Mouse (Mus musculus) right cerebral cortex, postnatal 4 days (tissue): Measurements from ENCODE around the gene Sorbs1.

Experiments
- DNase-seq: peaks from one replicate; pipeline ENCODE4 v3.0.0-alpha.2; 2022

Sorbs1 gene

DNA sequence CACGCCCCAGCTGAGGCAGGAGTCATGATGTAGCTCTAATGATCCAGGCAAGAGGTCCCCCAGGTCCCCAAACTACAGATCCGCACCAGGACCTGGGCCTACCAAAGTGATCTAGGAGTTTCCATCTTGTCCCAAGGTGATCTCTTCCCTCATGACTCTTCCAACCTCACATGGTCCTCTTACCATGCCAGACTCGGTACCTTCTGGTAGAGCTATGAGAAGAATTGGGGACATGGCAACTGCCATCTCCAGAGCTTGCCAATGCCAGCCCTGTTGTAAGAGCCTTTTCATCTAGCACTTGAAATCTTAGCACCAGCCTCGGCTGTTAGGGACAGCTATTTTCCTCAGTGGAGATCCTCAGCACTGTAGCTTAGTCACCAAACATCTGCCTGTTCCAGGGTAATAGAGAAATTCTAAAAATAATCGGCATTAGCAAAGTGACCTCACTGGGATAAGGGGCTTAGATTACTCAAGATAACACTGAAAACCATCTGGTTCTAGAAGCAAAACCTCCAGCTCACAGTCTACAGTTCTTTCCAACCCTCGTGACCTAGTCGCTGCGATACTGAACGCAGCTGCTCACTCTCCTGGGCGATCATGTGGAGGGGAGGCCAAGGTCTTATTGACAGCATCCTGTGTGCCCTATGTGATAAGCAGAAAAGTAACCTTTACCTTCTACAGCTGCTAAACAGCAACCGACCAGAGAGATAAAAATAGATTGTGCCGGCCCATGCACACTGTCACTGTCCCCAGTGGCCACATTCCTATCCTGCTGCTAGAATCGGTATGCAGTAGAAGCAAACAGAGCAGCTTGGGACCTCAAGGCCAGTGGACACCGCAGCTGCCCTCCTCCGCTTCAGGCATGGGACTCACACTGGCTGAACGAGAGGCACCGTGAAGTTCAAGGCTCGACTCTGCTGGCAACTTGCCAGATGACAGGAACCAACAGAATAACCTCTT is 143.4 kb downstream of the Sorbs1 start:
- DNase-seq = no peak

GRCm38 (mm10) chr19:40368517-40368916 is 145.1 kb downstream of the Sorbs1 start:
- no peak for DNase-seq

DNA sequence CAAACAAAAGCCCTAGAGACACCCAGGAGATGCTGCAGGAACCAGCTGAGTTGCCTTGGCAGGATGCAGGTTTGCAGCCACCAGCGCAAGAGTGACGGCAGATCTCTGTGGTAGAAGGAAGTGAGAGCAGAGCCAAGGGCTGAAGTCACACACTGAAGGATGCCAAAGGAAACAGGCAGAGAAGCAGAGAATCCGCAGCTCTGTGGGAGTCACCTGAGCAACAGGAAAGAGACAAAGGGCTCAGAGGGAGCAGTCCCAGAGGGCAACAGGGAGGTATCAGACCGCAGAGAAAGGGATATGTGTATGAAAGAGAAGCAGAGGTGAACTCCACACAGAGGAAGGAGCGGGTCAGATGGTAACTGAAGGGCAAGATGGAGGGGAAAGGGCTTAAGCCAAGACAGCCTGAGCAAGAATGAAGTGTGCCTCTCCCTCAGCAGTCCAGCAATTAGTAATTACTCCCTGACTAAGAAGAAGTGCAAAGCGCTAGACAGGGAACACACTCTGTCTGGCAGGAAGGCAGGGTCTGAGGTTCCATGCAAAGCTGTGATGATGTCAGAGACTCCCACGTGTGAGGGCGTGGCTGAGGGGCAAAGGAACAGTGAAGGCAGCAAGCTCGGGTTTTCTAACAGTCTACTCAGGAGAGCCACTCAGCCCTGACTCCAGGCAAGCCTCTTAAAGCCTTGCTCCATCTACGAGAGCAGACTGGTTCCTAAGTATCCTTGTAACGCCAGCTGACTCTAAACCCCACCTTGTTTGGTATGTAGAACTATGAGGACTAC is 147.2 kb downstream of the Sorbs1 start:
- DNase-seq = no peak

GRCm38 (mm10) chr19:40365137-40365536 is 148.4 kb downstream of the Sorbs1 start:
- peak; percentile 57 for DNase-seq

DNA sequence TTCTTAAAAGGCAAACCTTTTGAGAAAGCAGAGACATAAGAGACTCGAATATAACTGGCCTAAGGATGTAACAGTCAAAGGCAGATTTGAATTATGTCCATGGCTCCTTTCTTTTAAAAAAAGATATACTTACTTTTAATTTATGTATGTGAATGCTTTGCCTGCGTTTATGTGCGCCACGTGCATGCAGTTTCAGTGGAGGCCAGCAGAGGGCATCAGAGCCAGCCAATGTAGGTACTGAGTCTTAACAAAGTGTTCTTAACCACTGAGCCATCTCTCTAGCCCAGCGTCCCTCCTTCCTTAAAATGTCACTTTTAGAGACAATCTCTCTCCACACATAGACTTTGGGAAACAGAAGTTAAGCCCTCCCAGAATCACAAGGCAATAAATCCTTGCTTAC is 150.1 kb downstream of the Sorbs1 start:
- DNase-seq = no peak

GRCm38 (mm10) chr19:40362203-40362865 is 151.2 kb downstream of the Sorbs1 start:
- DNase-seq = no peak

- DNase-seq = no peak
These were observed 153.7 kb downstream of the Sorbs1 start for GRCm38 (mm10) chr19:40359712-40360394.

- DNase-seq = no peak
These were observed 156.8 kb downstream of the Sorbs1 start for GRCm38 (mm10) chr19:40356536-40357522.

- DNase-seq = no peak
These were observed 158.5 kb downstream of the Sorbs1 start for GRCm38 (mm10) chr19:40355075-40355474.

DNA sequence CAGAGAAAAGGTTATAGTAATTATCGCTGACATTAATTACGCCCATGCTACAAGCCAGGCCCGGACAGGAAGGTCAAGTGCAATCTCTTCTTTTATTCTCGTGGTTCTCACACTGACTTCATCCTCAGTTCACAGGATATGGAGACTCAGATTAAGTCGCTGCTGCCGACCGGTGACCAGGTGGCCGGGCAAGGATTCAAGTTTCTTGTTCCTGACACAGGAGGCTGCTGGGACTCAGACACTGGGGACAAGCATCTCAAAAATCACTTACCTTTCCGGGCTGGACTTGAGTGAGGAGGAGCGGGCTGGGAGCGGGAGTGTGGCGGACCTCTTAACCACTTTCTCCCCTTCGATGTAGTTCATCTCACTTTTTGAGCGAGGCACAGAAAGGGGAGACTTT is 161.6 kb downstream of the Sorbs1 start:
- no peak for DNase-seq

- no peak for DNase-seq
These were observed 162.7 kb downstream of the Sorbs1 start for GRCm38 (mm10) chr19:40350835-40351234.

DNA sequence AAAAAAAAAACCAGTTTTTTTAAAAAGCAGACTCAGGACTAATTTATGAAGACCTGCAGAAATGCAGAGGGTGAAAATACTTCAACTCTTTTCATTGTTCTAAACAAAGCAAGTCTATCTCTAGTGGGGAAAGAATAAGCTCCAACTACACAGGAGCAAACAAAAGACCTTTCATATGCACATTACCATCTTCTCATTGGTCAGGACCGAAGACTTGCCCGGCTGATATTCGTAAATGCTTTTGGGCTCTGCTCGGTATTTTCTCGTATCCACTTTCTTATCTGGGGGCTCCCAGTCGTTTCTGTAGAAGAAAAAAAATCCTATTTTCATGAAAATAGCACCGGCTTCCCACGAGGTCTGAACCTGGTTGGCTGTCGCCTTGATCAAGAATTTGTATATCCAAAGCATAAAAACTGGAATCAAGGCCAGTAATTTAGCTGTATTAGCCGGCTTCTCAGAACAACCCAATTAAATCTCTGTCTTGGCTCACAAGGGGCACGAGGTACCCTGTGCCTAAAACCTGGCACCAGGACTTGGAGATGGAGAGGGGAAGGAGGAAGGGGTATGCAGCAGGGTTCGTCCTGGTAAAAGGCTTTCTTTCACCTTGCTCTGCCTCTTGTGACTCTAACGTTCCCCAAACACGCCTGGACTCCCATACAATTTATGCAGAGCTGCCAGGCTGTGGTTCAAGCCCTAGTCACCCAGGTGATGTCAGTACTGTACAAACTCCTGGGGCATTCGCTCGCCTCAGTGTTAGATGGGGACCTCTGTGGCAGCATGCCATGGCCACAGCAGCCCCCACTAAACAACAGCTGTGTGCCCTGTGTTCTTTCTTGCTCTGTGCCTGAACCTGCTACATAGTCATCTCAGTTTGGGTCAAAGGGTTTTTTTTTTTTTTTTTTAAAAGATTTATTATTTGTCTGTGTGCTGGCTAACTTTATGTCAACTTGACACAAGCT is 163.6 kb downstream of the Sorbs1 start:
- no peak for DNase-seq

DNA sequence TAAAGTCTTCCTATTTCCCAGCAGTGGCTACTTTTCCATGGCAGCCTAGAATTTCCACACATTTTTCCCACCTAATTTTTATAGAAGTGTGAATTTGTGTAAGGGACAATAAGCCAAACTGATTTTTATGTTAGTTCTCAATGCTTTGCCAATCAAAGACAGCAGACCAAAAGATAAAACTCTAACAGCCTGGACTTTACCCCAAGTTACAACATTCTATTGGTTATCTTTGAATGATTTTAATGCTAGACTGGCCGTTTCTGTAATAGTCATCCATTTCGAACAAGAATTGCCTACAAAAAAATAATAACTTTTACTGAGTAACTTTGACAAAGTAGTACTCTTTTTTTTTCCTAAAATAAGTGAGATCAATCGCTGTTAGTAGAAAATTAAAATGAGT is 164.3 kb downstream of the Sorbs1 start:
- no peak for DNase-seq

GRCm38 (mm10) chr19:40348652-40349051 is 164.9 kb downstream of the Sorbs1 start:
- no peak for DNase-seq

DNA sequence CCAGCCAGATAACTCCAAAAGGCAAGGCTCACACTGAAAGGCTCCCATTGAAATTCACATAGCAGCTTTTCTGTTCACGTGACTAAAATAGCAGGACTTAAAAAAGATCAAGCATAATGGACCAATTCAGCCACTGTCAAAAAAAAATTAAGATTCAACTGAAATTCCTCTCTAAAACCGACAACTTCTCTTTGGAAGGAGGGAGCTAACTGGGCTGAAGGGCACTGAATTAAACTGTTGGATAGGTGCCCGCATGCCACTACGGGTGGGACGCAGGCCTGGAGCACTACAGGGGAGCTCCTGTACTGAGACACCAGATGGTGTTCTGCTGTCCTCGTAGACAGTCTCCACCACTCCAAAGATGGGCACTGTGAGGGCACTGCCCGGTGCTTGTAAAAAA is 165.4 kb downstream of the Sorbs1 start:
- peak; percentile 44 for DNase-seq

- DNase-seq = no peak
These were observed 166.7 kb downstream of the Sorbs1 start for GRCm38 (mm10) chr19:40346908-40347307.

DNA sequence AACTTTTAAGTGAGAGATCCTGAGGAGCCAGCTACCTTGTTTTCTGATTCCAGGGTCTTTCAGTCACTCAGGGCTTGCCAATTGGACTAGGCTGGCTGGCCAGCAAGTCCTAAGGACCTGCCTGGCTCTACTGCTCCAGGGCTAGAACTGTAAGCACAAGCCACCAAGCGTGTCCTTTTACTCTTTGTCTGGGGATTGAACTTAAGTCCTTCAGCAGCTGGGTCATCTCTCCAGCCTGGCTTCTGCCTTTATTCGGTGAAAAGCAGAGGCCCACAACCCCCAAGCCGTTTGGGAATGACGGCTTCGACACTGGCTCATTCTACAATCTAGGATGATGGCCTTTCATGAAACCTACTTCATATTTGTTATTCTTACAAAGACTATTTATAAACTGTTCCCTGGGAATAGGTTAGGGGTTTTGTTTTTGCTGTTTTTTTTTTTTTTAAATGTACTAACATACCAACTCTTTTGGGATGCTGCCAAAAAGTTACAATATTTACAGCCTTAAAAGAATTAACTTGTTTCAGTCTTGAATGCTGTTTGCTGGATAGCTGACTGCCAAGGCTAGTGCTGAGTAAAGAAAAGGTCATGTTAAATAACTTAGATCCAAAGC is 167.2 kb downstream of the Sorbs1 start:
- DNase-seq = no peak

DNA sequence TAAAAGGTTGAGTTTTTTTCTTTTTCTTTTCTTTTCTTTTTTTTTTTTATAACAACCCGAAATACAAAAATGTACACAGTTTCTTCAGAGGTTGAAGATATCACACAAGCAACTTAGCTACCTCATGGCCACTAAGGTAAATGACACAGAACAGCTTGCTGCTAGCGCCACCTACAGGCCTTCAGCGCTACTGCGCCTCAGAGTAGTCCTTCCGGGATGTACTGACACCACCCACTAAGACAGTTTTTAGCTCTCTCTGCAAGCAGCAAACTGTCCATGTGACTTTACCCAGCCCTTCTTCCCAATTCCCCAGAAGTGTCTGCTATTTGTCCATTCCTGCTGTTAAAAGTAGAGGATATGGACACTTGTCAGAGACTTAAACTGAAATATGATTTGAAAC is 167.9 kb downstream of the Sorbs1 start:
- peak; percentile 47 for DNase-seq

- DNase-seq = peak; percentile 88
These were observed 170.6 kb downstream of the Sorbs1 start for GRCm38 (mm10) chr19:40343018-40343417.

DNA sequence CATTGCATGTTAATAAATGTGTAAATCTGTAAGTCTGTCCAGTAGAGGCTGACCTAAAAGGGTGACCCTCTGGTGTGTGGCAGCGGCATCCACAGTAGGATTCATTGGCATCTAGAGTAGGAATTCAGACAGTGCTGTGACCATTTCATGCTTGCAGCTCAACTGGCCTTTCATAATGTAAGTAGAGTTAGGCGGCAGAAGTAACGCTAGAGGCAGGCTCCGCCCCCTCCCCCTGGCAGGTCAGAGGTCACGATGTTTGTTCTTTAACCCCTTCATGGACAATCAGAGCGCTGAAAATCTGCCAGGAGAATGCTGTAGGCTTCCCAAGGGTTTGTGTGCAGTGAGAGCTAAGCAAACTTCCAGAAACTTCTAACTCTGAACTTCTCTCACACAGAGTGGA is 172.4 kb downstream of the Sorbs1 start:
- DNase-seq = no peak
